Mouse (Mus musculus) embryonic facial prominence, embryonic 11.5 days (tissue): ENCODE data around the gene Ube4a. TPM values are rescaled to one million over a fixed set of nuclear protein-coding genes. Genes with fewer than 3 reads are reported as not detected.

Source experiments
- polyA plus RNA-seq: library from polyadenylated mRNA; unstranded; fragments of >200 nt; fragmentation: Nextera tagmentation; extraction: Ambion mirVana; gene quantifications from 2 replicates; pipeline ENCODE4 v1.2.1, GENCODE M21; 2014

The Ube4a gene
- polyA plus RNA-seq, 1 experiment from 2014 or later, result 31.3 TPM

Other genes with a start within 250 kb of the Ube4a start
- 27.8 and 30.0 TPM in 2 replicates for gene Phldb1, start 230.4 kb downstream of the Ube4a start, polyA plus RNA-seq
- gene Arcn1, start 197.8 kb downstream of the Ube4a start, polyA plus RNA-seq, result 208 and 223 TPM in 2 replicates
- 142 and 152 TPM in 2 replicates for gene Ift46, start 197.7 kb downstream of the Ube4a start, polyA plus RNA-seq
- 1.2 and 1.4 TPM in 2 replicates for gene Tmem25, start 166.3 kb downstream of the Ube4a start, polyA plus RNA-seq
- gene Ttc36, start 162.5 kb downstream of the Ube4a start, polyA plus RNA-seq, result not detected in 2 replicates
- 9.8 and 12.2 TPM in 2 replicates for gene Kmt2a, start 84.3 kb downstream of the Ube4a start, polyA plus RNA-seq
- 572 and 583 TPM in 2 replicates for gene Atp5l, start 44.9 kb downstream of the Ube4a start, polyA plus RNA-seq
- gene Cd3g, start 14.8 kb upstream of the Ube4a start, polyA plus RNA-seq, result not detected in 2 replicates
- not detected in 2 replicates for gene Cd3d, start 16.2 kb upstream of the Ube4a start, polyA plus RNA-seq
- not detected in 2 replicates for gene Cd3e, start 44.0 kb upstream of the Ube4a start, polyA plus RNA-seq
- 8.8 and 9.2 TPM in 2 replicates for gene Mpzl2, start 74.2 kb upstream of the Ube4a start, polyA plus RNA-seq
- gene Mpzl3, start 89.6 kb upstream of the Ube4a start, polyA plus RNA-seq, result 2.0 and 2.3 TPM in 2 replicates
- gene Jaml, start 113.6 kb upstream of the Ube4a start, polyA plus RNA-seq, result 0.49 and 0.50 TPM in 2 replicates
- gene Scn2b, start 152.2 kb upstream of the Ube4a start, polyA plus RNA-seq, result 4.1 and 4.9 TPM in 2 replicates
- gene Scn4b, start 172.8 kb upstream of the Ube4a start, polyA plus RNA-seq, result 0.04 and 0.21 TPM in 2 replicates
- not detected in 2 replicates for gene BC049352, start 216.4 kb upstream of the Ube4a start, polyA plus RNA-seq
- gene Tmprss4, start 238.5 kb upstream of the Ube4a start, polyA plus RNA-seq, result 0.35 TPM in 1 of 2 replicates, not detected in the other